Mouse (Mus musculus) thymus, postnatal 14 days (tissue): Measurements from ENCODE around the gene Slc22a1.

Experiments
- DNase-seq: peaks from one replicate; pipeline ENCODE4 v3.0.0; 2021

The Slc22a1 gene

DNA sequence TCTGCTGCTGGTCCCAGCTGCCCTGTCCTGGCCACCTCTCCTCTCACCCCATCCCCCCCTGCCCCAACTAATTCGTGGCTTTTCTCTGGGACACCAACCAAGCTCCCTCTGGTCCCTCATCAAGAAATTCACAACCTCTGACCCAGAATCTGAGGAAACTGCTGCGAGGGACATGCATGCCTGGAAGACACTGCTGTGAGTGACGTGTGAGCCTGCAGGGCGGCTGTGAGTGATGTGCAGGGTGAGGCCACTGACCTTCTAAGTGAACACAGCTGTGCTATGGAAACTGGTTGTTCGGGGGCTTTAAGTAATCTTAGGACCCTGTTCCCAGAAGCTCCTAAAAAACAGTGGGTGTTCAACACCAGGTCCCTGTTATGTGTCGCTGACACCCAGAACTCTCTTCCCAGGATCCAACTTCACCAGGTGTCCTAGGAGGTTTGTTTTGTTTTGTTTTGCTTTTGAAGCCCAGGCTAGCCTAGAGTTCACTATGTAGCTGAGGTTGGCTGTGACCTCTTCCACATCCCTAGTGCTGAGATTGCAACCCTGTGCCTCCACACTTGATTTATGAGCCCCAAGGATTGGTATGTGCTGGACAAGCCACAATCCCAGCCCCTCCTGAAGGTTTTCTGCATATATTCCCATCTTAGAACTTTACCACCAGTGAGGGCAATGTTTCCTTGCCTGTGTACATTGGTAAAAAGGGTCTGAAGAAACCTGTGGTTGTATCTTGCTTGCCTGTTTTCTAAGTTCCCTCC is 44.5 kb downstream of the Slc22a1 start:
- DNase-seq, result no peak

DNA sequence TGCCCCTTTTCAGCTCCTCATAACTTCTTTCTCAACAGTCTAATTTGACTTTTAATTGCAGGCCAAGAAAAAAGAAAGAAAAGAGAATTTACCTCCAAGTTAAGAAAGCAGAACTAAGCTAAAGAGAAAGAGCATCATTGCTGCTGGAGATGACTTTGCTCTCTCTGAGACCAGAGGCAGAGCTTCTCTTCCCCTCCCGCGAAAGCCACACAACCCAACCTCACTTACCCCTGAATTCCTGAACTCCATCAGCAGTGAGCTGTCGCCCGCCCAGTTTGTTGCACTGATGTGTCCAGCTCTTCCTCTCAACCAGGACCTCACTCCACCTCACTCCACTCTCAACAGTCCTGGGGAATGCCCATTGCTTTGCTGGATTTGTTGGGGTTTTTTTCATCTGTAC is 47.6 kb downstream of the Slc22a1 start:
- DNase-seq, result no peak

GRCm38 (mm10) chr17:12619641-12620040 is 56.0 kb downstream of the Slc22a1 start:
- no peak for DNase-seq

GRCm38 (mm10) chr17:12615429-12615828 is 60.2 kb downstream of the Slc22a1 start:
- no peak for DNase-seq

DNA sequence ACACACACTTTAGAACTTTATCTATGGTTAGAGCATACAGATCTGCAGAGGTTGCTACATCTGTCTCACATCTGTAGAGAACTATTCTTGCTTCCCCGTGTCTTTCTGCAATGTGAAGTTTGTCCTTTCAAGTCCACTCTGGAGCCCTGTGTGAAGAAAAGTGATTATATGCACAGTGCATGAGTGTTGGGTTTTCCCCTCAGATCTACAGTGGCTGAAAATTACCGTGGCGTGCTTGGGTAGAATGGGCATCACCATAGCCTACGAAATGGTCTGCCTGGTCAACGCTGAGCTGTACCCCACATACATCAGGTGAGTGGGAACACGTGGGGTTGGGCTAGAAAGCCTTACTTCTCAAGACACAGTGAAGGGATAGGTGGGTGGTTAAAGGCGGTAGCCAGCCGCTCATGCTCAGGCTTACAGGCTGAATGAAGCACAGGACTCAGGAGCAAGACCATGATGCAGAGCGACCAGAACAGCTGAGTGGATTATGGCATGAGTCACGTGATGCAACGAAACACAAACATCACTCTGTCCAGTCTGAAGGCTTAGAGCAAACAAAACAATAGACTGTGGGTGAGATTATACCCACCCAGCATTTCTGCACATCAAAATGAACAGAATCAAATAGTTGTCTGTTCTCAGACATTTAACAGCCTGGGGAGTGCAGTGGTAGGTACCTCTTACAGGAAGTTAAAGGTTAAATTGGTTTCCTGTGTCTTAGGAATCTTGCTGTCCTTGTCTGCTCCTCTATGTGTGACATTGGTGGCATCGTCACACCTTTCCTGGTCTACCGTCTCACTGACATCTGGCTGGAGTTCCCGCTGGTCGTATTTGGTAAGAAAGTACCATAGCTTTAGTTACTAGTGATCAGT is 60.9 kb downstream of the Slc22a1 start:
- no peak for DNase-seq

DNA sequence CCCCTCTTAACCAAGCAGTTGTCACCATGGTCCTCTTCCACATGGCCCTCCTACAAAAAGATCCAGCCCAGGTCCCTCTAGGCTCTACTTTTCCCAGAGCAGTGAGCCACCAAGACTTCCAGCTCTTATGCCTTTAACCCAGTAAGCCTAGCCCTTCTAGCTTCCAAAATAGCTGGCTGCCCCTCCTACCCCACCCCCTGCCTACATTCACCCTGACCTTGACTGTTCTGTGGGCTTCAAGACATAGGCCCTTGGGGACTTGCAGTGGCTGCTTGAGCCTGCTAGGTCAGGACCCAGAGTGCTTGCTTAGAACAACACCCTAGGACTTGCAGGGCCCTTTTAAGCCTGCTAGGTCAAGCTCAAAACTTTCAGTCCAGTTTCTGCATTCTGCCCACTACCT is 68.4 kb downstream of the Slc22a1 start:
- no peak for DNase-seq

- no peak for DNase-seq
Observed at GRCm38 (mm10) chr17:12606634-12607033, 69.0 kb downstream of the Slc22a1 start.
